Mouse (Mus musculus) midbrain, embryonic 15.5 days (tissue): Measurements from ENCODE around the gene Wdtc1. TPM values are rescaled to one million over a fixed set of nuclear protein-coding genes. Genes with fewer than 3 reads are reported as not detected.

Experiments used
- ATAC-seq: fragments of 200-750 bp; cut with Nextera tagmentation; replicated peaks from 2 replicates; pipeline ENCODE4 v1.8.0; 2017; ENCODE audit warnings: moderate TSS enrichment
- H3K27ac ChIP-seq: fragments of 300-500 bp; sonication (generic); 2 replicates; pipeline ENCODE4 v1.5.1; 2015; ENCODE audit warnings: mild to moderate bottlenecking, inconsistent platforms
- H3K27me3 ChIP-seq: fragments of 300-500 bp; sonication (generic); replicated peaks from 2 replicates; pipeline ENCODE4 v1.6.1; 2015; ENCODE audit warnings: inconsistent platforms
- H3K36me3 ChIP-seq: fragments of 300-500 bp; sonication (generic); replicated peaks from 2 replicates; pipeline ENCODE4 v1.6.1; 2015; ENCODE audit warnings: inconsistent platforms
- H3K4me1 ChIP-seq: fragments of 300-500 bp; sonication (generic); 2 replicates; pipeline ENCODE4 v1.6.1; 2015; ENCODE audit warnings: inconsistent platforms
- H3K4me2 ChIP-seq: fragments of 300-500 bp; sonication (generic); 2 replicates; pipeline ENCODE4 v1.6.1; 2015; ENCODE audit warnings: inconsistent platforms, mild to moderate bottlenecking, moderate library complexity
- H3K4me3 ChIP-seq: fragments of 300-500 bp; sonication (generic); 2 replicates; pipeline ENCODE4 v1.5.1; 2015; ENCODE audit warnings: mild to moderate bottlenecking, inconsistent platforms
- H3K9ac ChIP-seq: fragments of 300-500 bp; sonication (generic); 2 replicates; pipeline ENCODE4 v1.6.1; 2015; ENCODE audit warnings: mild to moderate bottlenecking, inconsistent platforms
- H3K9me3 ChIP-seq: fragments of 300-500 bp; sonication (generic); 2 replicates; pipeline ENCODE4 v1.6.1; 2016; ENCODE audit warnings: inconsistent platforms
- WGBS: fragments of 180-500 bp; shearing (Covaris S2); methylation state at CpG from one replicate; pipeline ENCODE4 v1.1.7; 2015; ENCODE audit warnings: mixed read lengths; 5-methylcytosine and 5-hydroxymethylcytosine counted together
- polyA plus RNA-seq: library from polyadenylated mRNA; unstranded; fragments of >200 nt; fragmentation: Nextera tagmentation; extraction: Ambion mirVana; gene quantifications from 2 replicates; pipeline ENCODE4 v1.2.1, GENCODE M21; 2015

Gene Wdtc1
- polyA plus RNA-seq: 23.2 and 26.3 TPM in 2 replicates

- 91% methylated on average over 23 of the region's 23 CpGs for WGBS
- Histone ChIP-seq H3K4me2 (no peak within 1 kb of the TSS), H3K9ac (no peak within 1 kb of the TSS), H3K4me1 (no peaks in the 10 kb centered on the region), H3K27ac (no peak within 1 kb of the TSS), H3K4me3 (no peak within 1 kb of the TSS), H3K27me3 (no peaks in the 10 kb centered on the region), H3K9me3 (no peaks in the 10 kb centered on the region), H3K36me3 (no peaks in the 10 kb centered on the region)
- ATAC-seq: no peak
Measured at GRCm38 (mm10) chr4:133353367-133354365, at the start of gene Wdtc1. TSS of gene Wdtc1 (minus strand) at chr4:133353481.

- Histone ChIP-seq H3K4me1 (no peaks in the 10 kb centered on the region; the same call in 1 of the 2 replicates), H3K4me2 (no peak overlapping the region), H3K36me3 (no peaks in the 10 kb centered on the region), H3K27me3 (no peaks in the 10 kb centered on the region), H3K4me3 (no peak overlapping the region), H3K9ac (no peak overlapping the region), H3K9me3 (no peaks in the 10 kb centered on the region), H3K27ac (no peak overlapping the region)
- 64% methylated on average over 13 of the region's 13 CpGs for WGBS
- ATAC-seq: no peak
Measured at GRCm38 (mm10) chr4:133402011-133402410, 48.7 kb upstream of the Wdtc1 start.

GRCm38 (mm10) chr4:133400098-133400497 lies 46.8 kb upstream of the Wdtc1 start:
- Histone ChIP-seq H3K27ac (no peak overlapping the region), H3K27me3 (no peaks in the 10 kb centered on the region), H3K9me3 (no peaks in the 10 kb centered on the region), H3K4me3 (no peak overlapping the region), H3K4me1 (peaks cover 8% of the 10 kb centered on the region; the same call in 1 of the 2 replicates), H3K36me3 (no peaks in the 10 kb centered on the region), H3K4me2 (no peak overlapping the region), H3K9ac (no peak overlapping the region)
- ATAC-seq: no peak
- 76% methylated on average over 7 of the region's 7 CpGs for WGBS

- Histone ChIP-seq H3K36me3 (no peaks in the 10 kb centered on the region), H3K4me1 (peaks cover 8% of the 10 kb centered on the region; the same call in 1 of the 2 replicates), H3K9ac (no peak overlapping the region), H3K27ac (no peak overlapping the region), H3K4me2 (no peak overlapping the region), H3K4me3 (no peak overlapping the region), H3K9me3 (no peaks in the 10 kb centered on the region), H3K27me3 (no peaks in the 10 kb centered on the region)
- no peak for ATAC-seq
- WGBS: 91% methylated on average over 6 of the region's 6 CpGs
Measured at GRCm38 (mm10) chr4:133399509-133399908, 46.2 kb upstream of the Wdtc1 start.

GRCm38 (mm10) chr4:133398619-133399018 lies 45.3 kb upstream of the Wdtc1 start:
- no peak overlapping the region for H3K27ac ChIP-seq
- peaks cover 8% of the 10 kb centered on the region; the same call in 1 of the 2 replicates for H3K4me1 ChIP-seq
- no peak overlapping the region for H3K9ac ChIP-seq
- ATAC-seq: no peak
- H3K9me3 ChIP-seq: no peaks in the 10 kb centered on the region
- WGBS: 85% methylated on average over 5 of the region's 5 CpGs
- H3K4me3 ChIP-seq: no peak overlapping the region
- no peak overlapping the region for H3K4me2 ChIP-seq
- no peaks in the 10 kb centered on the region for H3K36me3 ChIP-seq
- no peaks in the 10 kb centered on the region for H3K27me3 ChIP-seq

- H3K36me3 ChIP-seq: no peaks in the 10 kb centered on the region
- WGBS: 83% methylated on average over 8 of the region's 8 CpGs
- H3K9me3 ChIP-seq: no peaks in the 10 kb centered on the region
- peaks cover 8% of the 10 kb centered on the region; the same call in 1 of the 2 replicates for H3K4me1 ChIP-seq
- no peak overlapping the region for H3K9ac ChIP-seq
- no peak overlapping the region for H3K4me2 ChIP-seq
- ATAC-seq: no peak
- no peak overlapping the region for H3K4me3 ChIP-seq
- H3K27me3 ChIP-seq: no peaks in the 10 kb centered on the region
- H3K27ac ChIP-seq: no peak overlapping the region
Measured at GRCm38 (mm10) chr4:133397961-133398360, 44.7 kb upstream of the Wdtc1 start.

- no peak overlapping the region for H3K4me3 ChIP-seq
- no peaks in the 10 kb centered on the region for H3K36me3 ChIP-seq
- H3K27me3 ChIP-seq: no peaks in the 10 kb centered on the region
- no peak overlapping the region for H3K4me2 ChIP-seq
- no peak overlapping the region for H3K9ac ChIP-seq
- H3K4me1 ChIP-seq: peaks cover 8% of the 10 kb centered on the region; the same call in 1 of the 2 replicates
- ATAC-seq: no peak
- WGBS: 31% methylated on average over 5 of the region's 5 CpGs
- no peak overlapping the region for H3K27ac ChIP-seq
- no peaks in the 10 kb centered on the region for H3K9me3 ChIP-seq
Measured at GRCm38 (mm10) chr4:133397299-133397698, 44.0 kb upstream of the Wdtc1 start.

- ATAC-seq: no peak
- no peak overlapping the region for H3K4me2 ChIP-seq
- no peak overlapping the region for H3K4me3 ChIP-seq
- no peaks in the 10 kb centered on the region for H3K36me3 ChIP-seq
- no peak overlapping the region for H3K27ac ChIP-seq
- 76% methylated on average over 2 of the region's 2 CpGs for WGBS
- no peaks in the 10 kb centered on the region for H3K27me3 ChIP-seq
- no peaks in the 10 kb centered on the region for H3K9me3 ChIP-seq
- H3K9ac ChIP-seq: no peak overlapping the region
- peaks cover 8% of the 10 kb centered on the region; the same call in 1 of the 2 replicates for H3K4me1 ChIP-seq
Measured at GRCm38 (mm10) chr4:133396079-133396478, 42.8 kb upstream of the Wdtc1 start.

- WGBS: 82% methylated on average over 4 of the region's 4 CpGs
- H3K4me3 ChIP-seq: no peak overlapping the region
- H3K27me3 ChIP-seq: no peaks in the 10 kb centered on the region
- no peak overlapping the region for H3K27ac ChIP-seq
- H3K4me1 ChIP-seq: peaks cover 8% of the 10 kb centered on the region; the same call in 1 of the 2 replicates
- H3K9me3 ChIP-seq: no peaks in the 10 kb centered on the region
- no peaks in the 10 kb centered on the region for H3K36me3 ChIP-seq
- no peak overlapping the region for H3K9ac ChIP-seq
- no peak for ATAC-seq
- H3K4me2 ChIP-seq: no peak overlapping the region
Measured at GRCm38 (mm10) chr4:133394981-133395573, 41.8 kb upstream of the Wdtc1 start.

GRCm38 (mm10) chr4:133391185-133392040 lies 38.1 kb upstream of the Wdtc1 start:
- Histone ChIP-seq H3K27me3 (no peaks in the 10 kb centered on the region), H3K4me1 (peaks cover 11% of the 10 kb centered on the region; the same call in 1 of the 2 replicates), H3K4me2 (no peak overlapping the region), H3K27ac (no peak overlapping the region), H3K36me3 (no peaks in the 10 kb centered on the region), H3K9me3 (no peaks in the 10 kb centered on the region), H3K4me3 (no peak overlapping the region), H3K9ac (no peak overlapping the region)
- no peak for ATAC-seq
- 82% methylated on average over 18 of the region's 18 CpGs for WGBS

GRCm38 (mm10) chr4:133390585-133390984 lies 37.3 kb upstream of the Wdtc1 start:
- H3K4me1 ChIP-seq: peaks cover 4% of the 10 kb centered on the region; the same call in 1 of the 2 replicates
- no peaks in the 10 kb centered on the region for H3K36me3 ChIP-seq
- no peak overlapping the region for H3K4me3 ChIP-seq
- WGBS: 94% methylated on average over 6 of the region's 6 CpGs
- H3K9ac ChIP-seq: no peak overlapping the region
- H3K27me3 ChIP-seq: no peaks in the 10 kb centered on the region
- H3K27ac ChIP-seq: no peak overlapping the region
- ATAC-seq: no peak
- no peak overlapping the region for H3K4me2 ChIP-seq
- H3K9me3 ChIP-seq: no peaks in the 10 kb centered on the region

GRCm38 (mm10) chr4:133390042-133390441 lies 36.8 kb upstream of the Wdtc1 start:
- Histone ChIP-seq H3K9me3 (no peaks in the 10 kb centered on the region), H3K27me3 (no peaks in the 10 kb centered on the region), H3K4me2 (no peak overlapping the region), H3K4me3 (no peak overlapping the region), H3K27ac (no peak overlapping the region), H3K36me3 (no peaks in the 10 kb centered on the region), H3K9ac (no peak overlapping the region), H3K4me1 (peaks cover 3% of the 10 kb centered on the region; the same call in 1 of the 2 replicates)
- no peak for ATAC-seq
- 93% methylated on average over 2 of the region's 2 CpGs for WGBS
